Mouse (Mus musculus): Measurements from ENCODE around the gene Dmrta2.

- TF ChIP-seq GATA1 (IDR thresholded peaks at IDR 0.05; ENCODE audit: borderline replicate concordance, low read length) (no peak), FLI1 (IDR thresholded peaks at IDR 0.05; ENCODE audit: low read length) (no peak)
Observed at GRCm38 (mm10) chr4:109930445-109930844, 47.4 kb upstream of the Dmrta2 start.
